29 mouse cellular contexts compared by ENCODE assay signal in genomic region chr9:105342565-105342964, GRCm38 (mm10). TPM values are rescaled to one million over a fixed set of nuclear protein-coding genes. Genes with fewer than 3 reads are reported as not detected.
DNase-seq lines count a peak whose midpoint lies in the region; ATAC-seq lines count a peak whose summit lies in the region.
"Had no signal": no experiment of that assay in that cellular context is flagged by ENCODE, and none has a peak within 500 bp of the region (broad histone marks: within the 10 kb centered on the region; RNA-seq: fewer than 3 reads in every experiment).

No protein-coding gene starts in this region.

- H3K4me3 ChIP-seq in neural tube, embryonic 12.5 days: no peak overlapping the region
- H3K4me3 ChIP-seq in hindbrain, embryonic 14.5 days (replicated peaks; ENCODE audit: low read length): no peak overlapping the region
- H3K4me3 ChIP-seq in midbrain, embryonic 15.5 days: no peak overlapping the region
- H3K4me3 ChIP-seq: embryonic facial prominence, embryonic 10.5 days; gastrocnemius, adult 2 months; heart, embryonic 13.5 days; intestine, embryonic 15.5 days; limb, embryonic 12.5 days; liver, embryonic 12.5 days had no signal

- H3K27me3 ChIP-seq in neural tube, embryonic 12.5 days (replicated peaks): no peaks in the 10 kb centered on the region
- H3K27me3 ChIP-seq in hindbrain, embryonic 14.5 days (ENCODE audit: control insufficient read depth, insufficient read depth, low read length): no peaks in the 10 kb centered on the region
- H3K27me3 ChIP-seq in midbrain, embryonic 15.5 days (replicated peaks): no peaks in the 10 kb centered on the region
- H3K27me3 ChIP-seq: heart, embryonic 13.5 days; intestine, embryonic 15.5 days; limb, embryonic 12.5 days; liver, embryonic 12.5 days had no signal

- DNase-seq in neural tube, embryonic 10.5 days (ENCODE audit: extremely low spot score, low spot score): no peak
- DNase-seq in hindbrain, embryonic 14.5 days (ENCODE audit: low spot score): no peak
- no peak for DNase-seq in cerebellum, postnatal 36 days
- no peak for DNase-seq in layer of hippocampus, postnatal 25 days (ENCODE audit: extremely low spot score in 1 of 2, low spot score in 1 of 2)
- DNase-seq in right cerebral cortex, postnatal 36 days (ENCODE audit: low spot score in 2 of 2): no peak
- no peak for DNase-seq in adrenal gland, adult 2 months
- DNase-seq: adrenal gland, postnatal 14 days; cerebellum, adult 11-12 months; gastrocnemius, adult 2 months; heart, postnatal 36 days; kidney, adult 9 months; kidney, postnatal 25 days; layer of hippocampus, adult 9-11 months; lung, adult 2 months; lung, postnatal 4 days; right cerebral cortex, postnatal 14 days; thymus, postnatal 4 days had no signal

- H3K4me2 ChIP-seq in neural tube, embryonic 12.5 days (replicated peaks): no peak overlapping the region
- no peak overlapping the region for H3K4me2 ChIP-seq in hindbrain, embryonic 14.5 days (replicated peaks)
- H3K4me2 ChIP-seq in midbrain, embryonic 15.5 days: no peak overlapping the region
- H3K4me2 ChIP-seq: heart, embryonic 13.5 days; intestine, embryonic 15.5 days; limb, embryonic 12.5 days; liver, embryonic 12.5 days had no signal

- WGBS in neural tube, embryonic 12.5 days: 77% methylated on average over 3 of the region's 3 CpGs
- WGBS in hindbrain, embryonic 14.5 days: 48% methylated on average over 3 of the region's 3 CpGs
- WGBS in midbrain, embryonic 15.5 days: 49% methylated on average over 3 of the region's 3 CpGs

- H3K36me3 ChIP-seq in neural tube, embryonic 12.5 days: no peaks in the 10 kb centered on the region
- no peaks in the 10 kb centered on the region for H3K36me3 ChIP-seq in hindbrain, embryonic 14.5 days (replicated peaks; ENCODE audit: control insufficient read depth, insufficient read depth)
- H3K36me3 ChIP-seq in midbrain, embryonic 15.5 days (replicated peaks): no peaks in the 10 kb centered on the region
- H3K36me3 ChIP-seq: embryonic facial prominence, embryonic 10.5 days; G1E; heart, embryonic 13.5 days; intestine, embryonic 15.5 days; limb, embryonic 12.5 days; liver, embryonic 12.5 days had no signal

- peak; percentile 50; the same call in 1 of the 2 replicates for ATAC-seq in neural tube, embryonic 12.5 days (ENCODE audit: low FRiP score, low read depth)
- ATAC-seq in hindbrain, embryonic 14.5 days (ENCODE audit: low FRiP score): no peak
- ATAC-seq in midbrain, embryonic 15.5 days (replicated peaks): peak; percentile 6; the same call in 1 of the 2 replicates
- ATAC-seq: activated CD4-positive, CD25-positive, alpha-beta regulatory T cell, adult 4 months; intestine, embryonic 15.5 days; liver, embryonic 12.5 days had no signal

- no peak overlapping the region for H3K27ac ChIP-seq in neural tube, embryonic 12.5 days
- H3K27ac ChIP-seq in hindbrain, embryonic 14.5 days: peak overlapping the region; percentile 43
- H3K27ac ChIP-seq in midbrain, embryonic 15.5 days: peak overlapping the region; percentile 65
- H3K27ac ChIP-seq: embryonic facial prominence, embryonic 10.5 days; gastrocnemius, adult 2 months; heart, embryonic 13.5 days; intestine, embryonic 15.5 days; limb, embryonic 12.5 days; liver, embryonic 12.5 days had no signal

- no peak overlapping the region for H3K9ac ChIP-seq in neural tube, embryonic 12.5 days
- no peak overlapping the region for H3K9ac ChIP-seq in hindbrain, embryonic 14.5 days
- H3K9ac ChIP-seq in midbrain, embryonic 15.5 days: no peak overlapping the region
- H3K9ac ChIP-seq: heart, embryonic 13.5 days; intestine, embryonic 15.5 days; limb, embryonic 12.5 days; liver, embryonic 12.5 days had no signal

- H3K9me3 ChIP-seq in neural tube, embryonic 12.5 days: no peaks in the 10 kb centered on the region
- no peaks in the 10 kb centered on the region for H3K9me3 ChIP-seq in hindbrain, embryonic 14.5 days (ENCODE audit: control insufficient read depth, low read length)
- no peaks in the 10 kb centered on the region for H3K9me3 ChIP-seq in midbrain, embryonic 15.5 days
- H3K9me3 ChIP-seq: embryonic facial prominence, embryonic 10.5 days; intestine, embryonic 15.5 days; limb, embryonic 12.5 days had no signal

- H3K4me1 ChIP-seq in neural tube, embryonic 12.5 days: 0 out of 2 replicates have a peak, but pooled peaks cover 4% of the 10 kb centered on the region
- peaks cover 13% of the 10 kb centered on the region for H3K4me1 ChIP-seq in hindbrain, embryonic 14.5 days (replicated peaks; ENCODE audit: control insufficient read depth, insufficient read depth, low read length)
- peaks cover 10% of the 10 kb centered on the region for H3K4me1 ChIP-seq in midbrain, embryonic 15.5 days
- H3K4me1 ChIP-seq: heart, embryonic 13.5 days; intestine, embryonic 15.5 days; limb, embryonic 12.5 days; liver, embryonic 12.5 days had no signal

RNA-seq across cellular contexts. Expression of gene Aste1, which starts 52.6 kb away (rescaled TPM):
- polyA plus RNA-seq in neural tube, embryonic 12.5 days (2016; fragmentation: Nextera tagmentation; extraction: Ambion mirVana): 14.1 and 14.2 TPM in 2 replicates
- polyA plus RNA-seq in hindbrain, embryonic 14.5 days (2014; fragmentation: Nextera tagmentation; extraction: Ambion mirVana): 11.4 and 13.7 TPM in 2 replicates
- polyA plus RNA-seq in midbrain, embryonic 15.5 days (2015; fragmentation: Nextera tagmentation; extraction: Ambion mirVana): 12.2 and 14.5 TPM in 2 replicates
- total RNA-seq in layer of hippocampus, postnatal 25 days (2021): 10 to 100 TPM; 10.2 to 12.3 TPM
- 10 to 100 TPM; 10.7 to 13.6 TPM for total RNA-seq in adrenal gland, adult 2 months (2021)
- polyA plus RNA-seq in adrenal gland, adult 2 months (2012; rRNA removed): 2.8 and 3.0 TPM in 2 replicates

RNA-seq across cellular contexts. Expression of gene Nek11, which starts 52.8 kb away (rescaled TPM):
- polyA plus RNA-seq in neural tube, embryonic 12.5 days (2016; fragmentation: Nextera tagmentation; extraction: Ambion mirVana): 1.5 and 1.8 TPM in 2 replicates
- 2.9 and 3.2 TPM in 2 replicates for polyA plus RNA-seq in hindbrain, embryonic 14.5 days (2014; fragmentation: Nextera tagmentation; extraction: Ambion mirVana)
- 2.7 and 3.3 TPM in 2 replicates for polyA plus RNA-seq in midbrain, embryonic 15.5 days (2015; fragmentation: Nextera tagmentation; extraction: Ambion mirVana)
- 1 to 10 TPM; 1.3 to 2.0 TPM for total RNA-seq in layer of hippocampus, postnatal 25 days (2021)
- under 1 TPM; 0.14 to 0.24 TPM for total RNA-seq in adrenal gland, adult 2 months (2021)
- polyA plus RNA-seq in adrenal gland, adult 2 months (2012; rRNA removed): 0.03 TPM in 1 of 2 replicates, not detected in the other
- total RNA-seq: adrenal gland, postnatal 14 days; common myeloid progenitor, adult 5-6 weeks; G1E; gastrocnemius, adult 2 months; granulocyte monocyte progenitor cell, adult 5-6 weeks; heart, postnatal 36 days had no signal
- polyA plus RNA-seq: G1E; spleen, adult 2 months had no signal
